Mouse (Mus musculus) hindbrain, embryonic 14.5 days (tissue): ENCODE measurements around the gene Hoxb6. TPM values are rescaled to one million over a fixed set of nuclear protein-coding genes. Genes with fewer than 3 reads are reported as not detected.

Experiments
- ATAC-seq: fragments of 200-750 bp; cut with Nextera tagmentation; 2 replicates; pipeline ENCODE4 v1.8.0; 2017; ENCODE audit warnings: moderate number of reproducible peaks, mild to moderate bottlenecking, moderate TSS enrichment, moderate library complexity; ENCODE audit not compliant: low FRiP score
- DNase-seq: peaks from one replicate; pipeline ENCODE4 v3.0.0-alpha.2; 2015; ENCODE audit warnings: low spot score
- H3K27ac ChIP-seq: fragments of 300-500 bp; sonication (generic); 2 replicates; pipeline ENCODE4 v1.5.1; 2014; ENCODE audit warnings: mild to moderate bottlenecking, moderate library complexity
- H3K27me3 ChIP-seq: fragments of 300-500 bp; sonication (generic); 2 replicates; pipeline ENCODE4 v1.6.1; 2014; ENCODE audit warnings: mild to moderate bottlenecking, low read length, mixed read lengths; ENCODE audit not compliant: control insufficient read depth, insufficient read depth
- H3K36me3 ChIP-seq: fragments of 300-500 bp; sonication (generic); replicated peaks from 2 replicates; pipeline ENCODE4 v1.6.1; 2014; ENCODE audit not compliant: control insufficient read depth, insufficient read depth
- H3K4me1 ChIP-seq: fragments of 300-500 bp; sonication (generic); replicated peaks from 2 replicates; pipeline ENCODE4 v1.6.1; 2014; ENCODE audit warnings: antibody characterized with exemption, low read length, mixed read lengths; ENCODE audit not compliant: control insufficient read depth, insufficient read depth
- H3K4me2 ChIP-seq: fragments of 300-500 bp; sonication (generic); replicated peaks from 2 replicates; pipeline ENCODE4 v1.6.1; 2014; ENCODE audit warnings: mild to moderate bottlenecking, moderate library complexity
- H3K4me3 ChIP-seq: fragments of 300-500 bp; sonication (generic); replicated peaks from 2 replicates; pipeline ENCODE4 v1.5.1; 2014; ENCODE audit warnings: mild to moderate bottlenecking, low read length
- H3K9ac ChIP-seq: fragments of 300-500 bp; sonication (generic); 2 replicates; pipeline ENCODE4 v1.6.1; 2014
- H3K9me3 ChIP-seq: fragments of 300-500 bp; sonication (generic); 2 replicates; pipeline ENCODE4 v1.6.1; 2016; ENCODE audit warnings: low read length; ENCODE audit not compliant: control insufficient read depth
- WGBS: fragments of 180-500 bp; shearing (Covaris S2); extraction: QIAGEN DNeasy Blood & Tissue Kit; methylation state at CpG from one replicate; pipeline ENCODE4 v1.1.7; 2014; 5-methylcytosine and 5-hydroxymethylcytosine counted together
- polyA plus RNA-seq: library from polyadenylated mRNA; unstranded; fragments of >200 nt; fragmentation: Nextera tagmentation; extraction: Ambion mirVana; gene quantifications from 2 replicates; pipeline ENCODE4 v1.2.1, GENCODE M21; 2014

Gene Hoxb6
- polyA plus RNA-seq, 1 experiment from 2014 or later = 90.1 TPM

- DNase-seq = peak; percentile 83
- peak within 1 kb of the TSS; percentile 48 for H3K4me3 ChIP-seq
- 1% methylated on average over 69 of the region's 69 CpGs for WGBS
- ATAC-seq = peak; percentile 73
- peak within 1 kb of the TSS; percentile 97 for H3K9ac ChIP-seq
- H3K4me2 ChIP-seq = peak within 1 kb of the TSS; percentile 77
- no peaks in the 10 kb centered on the region for H3K9me3 ChIP-seq
- H3K27me3 ChIP-seq = peaks cover 90% of the 10 kb centered on the region
- H3K4me1 ChIP-seq = no peaks in the 10 kb centered on the region
- H3K36me3 ChIP-seq = no peaks in the 10 kb centered on the region
- H3K27ac ChIP-seq = peak within 1 kb of the TSS; percentile 99
These were observed 11.1 kb downstream of the Hoxb6 start, which contains the start of gene Hoxb5 for GRCm38 (mm10) chr11:96303151-96304099. Gene Hoxb5, plus strand, starts transcription at chr11:96303336.

GRCm38 (mm10) chr11:96304381-96305195 lies 12.3 kb downstream of the Hoxb6 start:
- Histone ChIP-seq H3K27me3 (peaks cover 93% of the 10 kb centered on the region), H3K9ac (peak overlapping the region; percentile 97), H3K4me2 (peak overlapping the region; percentile 77), H3K4me1 (no peaks in the 10 kb centered on the region), H3K27ac (peak overlapping the region; percentile 99), H3K36me3 (no peaks in the 10 kb centered on the region), H3K9me3 (no peaks in the 10 kb centered on the region), H3K4me3 (peak overlapping the region; percentile 48)
- under 1% methylated on average over 38 of the region's 38 CpGs for WGBS
- ATAC-seq = no peak
- no peak for DNase-seq

DNA sequence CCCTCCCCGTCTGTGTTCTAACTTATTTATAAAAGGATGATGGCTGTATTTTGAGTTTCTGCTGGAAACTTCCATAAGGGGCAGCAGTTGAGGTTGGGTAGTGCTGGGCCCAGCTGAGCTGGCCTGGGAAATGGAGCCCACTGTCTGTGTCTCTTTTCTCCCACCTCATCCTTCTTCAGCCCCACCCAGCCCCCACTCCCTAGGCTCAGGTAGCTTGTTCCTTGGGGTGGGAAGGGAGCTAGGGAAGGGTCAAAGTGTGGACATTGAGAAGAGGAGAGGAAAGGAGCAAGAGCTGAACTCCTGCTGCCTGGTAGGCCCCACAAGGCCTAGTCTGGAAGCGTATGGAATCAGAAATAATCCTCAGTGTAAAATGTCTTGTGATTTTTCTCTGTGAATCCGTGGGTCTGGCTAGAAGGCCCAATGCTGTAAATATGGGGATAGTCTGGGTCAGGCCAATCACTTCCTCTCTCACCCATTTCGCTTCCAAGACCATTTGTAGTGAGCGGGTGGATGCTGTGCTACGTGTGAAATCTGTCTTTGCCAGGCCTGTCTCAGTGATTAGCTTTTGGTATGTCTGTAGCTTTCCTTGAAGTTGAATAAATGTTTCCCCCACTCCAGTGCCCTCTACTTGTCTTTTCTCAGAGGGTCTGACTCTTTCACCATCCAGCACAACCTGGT lies 13.4 kb downstream of the Hoxb6 start:
- 22% methylated on average over 6 of the region's 6 CpGs for whole genome bisulfite sequencing
- peak overlapping the region; percentile 77 for H3K4me2 ChIP-seq
- peak overlapping the region; percentile 48 for H3K4me3 ChIP-seq
- DNase-seq (no peak), ATAC-seq (no peak)
- no peaks in the 10 kb centered on the region for H3K36me3 ChIP-seq
- peak overlapping the region; percentile 97 for H3K9ac ChIP-seq
- H3K9me3 ChIP-seq = no peaks in the 10 kb centered on the region
- H3K27me3 ChIP-seq = peaks cover 93% of the 10 kb centered on the region
- H3K27ac ChIP-seq = peak overlapping the region; percentile 99
- H3K4me1 ChIP-seq = no peaks in the 10 kb centered on the region

DNA sequence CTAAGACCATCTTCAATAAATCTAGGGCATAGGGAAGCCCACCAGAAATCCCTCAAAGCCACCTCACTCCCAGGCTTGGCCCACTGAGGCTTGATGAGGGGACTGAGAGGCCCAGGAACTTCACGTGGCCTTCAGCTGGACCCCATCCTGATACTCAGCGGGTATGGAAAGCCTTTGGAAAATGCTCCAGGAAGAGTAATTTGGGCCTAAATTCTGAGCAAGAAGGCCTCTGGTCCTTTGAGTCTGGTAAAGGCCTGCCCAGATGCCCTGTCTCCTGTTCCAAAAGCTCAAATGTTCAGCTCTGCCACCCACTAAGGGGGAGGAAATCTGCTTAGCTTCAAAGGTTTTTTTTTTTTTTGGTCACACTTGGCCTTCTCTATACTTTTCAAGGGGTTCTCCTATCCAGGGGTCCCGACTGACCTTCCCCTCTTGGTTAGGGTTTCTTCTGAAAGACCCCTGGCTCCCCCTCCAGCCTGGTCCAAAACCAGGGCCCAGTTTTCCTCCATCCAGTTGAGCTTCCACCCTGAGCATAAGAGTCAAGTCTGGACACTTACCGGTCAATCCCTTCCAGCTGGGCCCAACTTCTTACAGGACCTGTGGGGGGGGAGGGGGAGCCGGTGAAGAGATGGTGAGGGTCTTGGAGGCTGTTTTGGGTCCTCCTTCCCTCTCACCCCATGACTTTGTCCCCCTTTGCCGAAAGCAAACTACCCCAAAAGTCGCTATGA lies 14.1 kb downstream of the Hoxb6 start:
- DNase-seq (no peak), ATAC-seq (no peak)
- H3K27ac ChIP-seq = peak overlapping the region; percentile 99
- H3K4me3 ChIP-seq = peak overlapping the region; percentile 48
- peak overlapping the region; percentile 77 for H3K4me2 ChIP-seq
- peaks cover 93% of the 10 kb centered on the region for H3K27me3 ChIP-seq
- 9% methylated on average over 7 of the region's 7 CpGs for WGBS
- H3K36me3 ChIP-seq = no peaks in the 10 kb centered on the region
- H3K9me3 ChIP-seq = no peaks in the 10 kb centered on the region
- peak overlapping the region; percentile 97 for H3K9ac ChIP-seq
- H3K4me1 ChIP-seq = no peaks in the 10 kb centered on the region

DNA sequence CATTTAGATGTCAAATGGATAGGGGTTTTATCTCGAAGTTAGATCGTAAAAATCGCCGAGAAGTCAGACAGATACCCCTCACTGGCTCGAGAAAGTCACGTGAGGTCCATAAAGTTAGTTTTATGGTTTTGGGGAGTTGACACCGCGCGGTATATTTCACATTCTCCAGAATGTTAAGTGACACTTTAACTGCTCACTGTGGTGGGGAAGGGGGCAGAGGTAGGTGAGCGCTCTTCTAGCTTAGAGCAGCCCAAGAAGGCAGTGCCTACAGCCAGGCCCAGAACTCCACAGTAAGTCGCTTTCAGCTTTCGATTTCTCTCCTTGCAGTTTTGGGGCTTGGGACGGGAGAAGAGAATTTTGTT lies 14.6 kb downstream of the Hoxb6 start:
- DNase-seq (no peak), ATAC-seq (no peak)
- Histone ChIP-seq H3K4me1 (no peaks in the 10 kb centered on the region), H3K4me2 (peak overlapping the region; percentile 77), H3K36me3 (no peaks in the 10 kb centered on the region), H3K4me3 (peak overlapping the region; percentile 48), H3K27ac (peak overlapping the region; percentile 99), H3K27me3 (peaks cover 93% of the 10 kb centered on the region), H3K9ac (peak overlapping the region; percentile 97), H3K9me3 (no peaks in the 10 kb centered on the region)
- WGBS = 8% methylated on average over 13 of the region's 13 CpGs

DNA sequence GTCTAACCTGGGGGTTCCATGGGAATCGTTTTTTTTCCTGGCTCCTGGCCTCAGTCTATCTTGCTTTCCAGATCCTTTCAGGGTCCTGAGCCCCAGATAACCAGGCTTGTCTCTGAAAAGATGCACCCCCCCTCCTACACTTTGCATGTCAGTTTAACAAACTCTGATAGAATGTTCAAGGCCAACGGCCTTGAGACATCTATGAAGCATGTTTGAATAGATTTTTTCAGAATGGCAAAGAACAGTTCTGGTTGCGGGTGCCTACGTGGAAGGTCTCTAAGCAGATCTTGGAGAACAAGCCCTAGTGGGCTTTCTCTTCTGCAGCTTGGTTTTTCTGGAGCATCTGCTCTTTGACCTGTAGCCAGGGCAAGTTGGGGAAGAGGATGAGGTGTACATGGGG lies 16.5 kb downstream of the Hoxb6 start:
- 10% methylated on average over 4 of the region's 4 CpGs for WGBS
- H3K4me3 ChIP-seq = peak overlapping the region; percentile 48
- DNase-seq = no peak
- peak overlapping the region; percentile 99 for H3K27ac ChIP-seq
- no peak for ATAC-seq
- peak overlapping the region; percentile 97 for H3K9ac ChIP-seq
- H3K27me3 ChIP-seq = peaks cover 94% of the 10 kb centered on the region
- H3K4me2 ChIP-seq = peak overlapping the region; percentile 77
- no peaks in the 10 kb centered on the region; the same call in 1 of the 2 replicates for H3K4me1 ChIP-seq
- no peaks in the 10 kb centered on the region for H3K36me3 ChIP-seq
- no peaks in the 10 kb centered on the region for H3K9me3 ChIP-seq

DNA sequence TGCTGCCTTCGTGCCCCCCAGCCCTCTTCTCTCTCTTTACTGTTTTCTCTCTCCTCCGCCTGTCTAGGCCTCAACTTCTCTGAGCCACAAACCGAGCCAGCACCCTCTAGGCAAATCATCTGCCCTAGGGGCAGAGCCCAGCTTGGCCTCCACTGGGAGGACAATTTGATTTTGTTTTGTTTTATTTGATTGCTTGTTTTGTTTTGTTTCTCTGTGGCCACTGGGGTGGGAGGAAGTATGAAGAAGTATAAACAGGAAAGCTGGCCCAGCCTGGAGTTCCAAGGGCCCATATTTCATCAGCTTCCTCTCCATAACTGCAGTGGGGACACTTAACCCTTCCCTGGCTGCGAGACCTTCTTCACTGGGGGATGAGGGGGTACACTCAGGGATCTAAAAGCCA lies 17.0 kb downstream of the Hoxb6 start:
- H3K4me3 ChIP-seq = peak overlapping the region; percentile 48
- H3K9ac ChIP-seq = peak overlapping the region; percentile 97
- WGBS = 5% methylated on average over 4 of the region's 4 CpGs
- peaks cover 97% of the 10 kb centered on the region for H3K27me3 ChIP-seq
- ATAC-seq (no peak), DNase-seq (no peak)
- H3K4me1 ChIP-seq = no peaks in the 10 kb centered on the region; the same call in 1 of the 2 replicates
- no peaks in the 10 kb centered on the region for H3K9me3 ChIP-seq
- peak overlapping the region; percentile 99 for H3K27ac ChIP-seq
- H3K4me2 ChIP-seq = peak overlapping the region; percentile 77
- H3K36me3 ChIP-seq = no peaks in the 10 kb centered on the region

DNA sequence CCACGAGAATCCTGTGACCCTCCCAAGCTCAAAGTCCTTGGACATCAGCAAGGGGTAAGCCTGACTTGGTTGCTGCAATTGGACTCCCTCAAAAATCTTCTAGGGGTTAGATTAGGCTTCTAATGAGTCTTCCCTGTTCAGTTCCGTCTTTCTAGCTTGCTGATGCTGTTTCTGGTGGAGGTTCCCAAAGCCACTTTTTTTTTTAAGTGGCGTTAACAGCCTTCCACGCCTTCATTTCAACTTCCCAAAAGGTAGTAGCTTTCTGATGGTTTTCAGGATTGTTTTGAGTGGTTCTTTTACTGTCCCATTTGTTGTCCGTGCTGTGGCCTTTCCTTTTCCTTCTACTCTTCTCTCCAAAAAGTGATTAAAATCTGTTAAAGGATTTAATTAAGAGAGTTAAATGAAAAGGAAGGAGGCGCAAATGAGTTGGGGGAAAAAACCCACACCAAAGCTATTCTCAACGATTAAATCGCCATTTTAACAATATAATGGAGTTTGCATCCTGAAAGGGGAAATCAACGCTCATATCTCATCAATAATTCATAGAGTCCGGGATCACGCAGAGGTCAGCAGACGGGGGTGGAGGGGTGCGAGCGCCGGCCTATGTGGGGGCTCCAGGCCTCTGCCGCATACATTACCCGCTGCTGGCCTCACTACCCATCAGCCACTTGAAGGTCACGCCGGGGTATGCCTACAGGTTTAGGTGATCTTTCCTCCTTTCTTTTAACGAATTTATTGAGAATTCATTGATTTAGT lies 18.1 kb downstream of the Hoxb6 start:
- Histone ChIP-seq H3K9ac (peak overlapping the region; percentile 97), H3K27ac (peak overlapping the region; percentile 99), H3K4me3 (peak overlapping the region; percentile 48), H3K4me2 (peak overlapping the region; percentile 77), H3K27me3 (peaks cover 98% of the 10 kb centered on the region), H3K36me3 (no peaks in the 10 kb centered on the region), H3K9me3 (no peaks in the 10 kb centered on the region), H3K4me1 (no peaks in the 10 kb centered on the region; the same call in 1 of the 2 replicates)
- ATAC-seq = no peak
- 4% methylated on average over 20 of the region's 20 CpGs for WGBS
- DNase-seq = no peak
